Mouse (Mus musculus) fibroblast of lung, adult 2 months (primary cell): Measurements from ENCODE around the gene Kdm8.

ENCODE experiments used
- DNase-seq: peaks from one replicate; pipeline ENCODE4 v3.0.0-alpha.2; 2011; ENCODE audit warnings: low read depth

The Kdm8 gene

GRCm38 (mm10) chr7:125462200-125462599 lies 17.7 kb downstream of the Kdm8 start:
- no peak for DNase-seq

GRCm38 (mm10) chr7:125469937-125470336 lies 25.5 kb downstream of the Kdm8 start:
- DNase-seq, result peak; percentile 54

- no peak for DNase-seq
Observed at GRCm38 (mm10) chr7:125470901-125471300, 26.4 kb downstream of the Kdm8 start.

- DNase-seq, result no peak
Observed at GRCm38 (mm10) chr7:125471991-125472741, 27.7 kb downstream of the Kdm8 start.

- no peak for DNase-seq
Observed at GRCm38 (mm10) chr7:125474535-125474934, 30.1 kb downstream of the Kdm8 start.

- no peak for DNase-seq
Observed at GRCm38 (mm10) chr7:125475601-125476251, 31.2 kb downstream of the Kdm8 start.

- no peak for DNase-seq
Observed at GRCm38 (mm10) chr7:125478391-125478984, 34.0 kb downstream of the Kdm8 start.

GRCm38 (mm10) chr7:125480518-125480917 lies 36.0 kb downstream of the Kdm8 start:
- no peak for DNase-seq

- DNase-seq, result no peak
Observed at GRCm38 (mm10) chr7:125482339-125482738, 37.9 kb downstream of the Kdm8 start.

GRCm38 (mm10) chr7:125482886-125483285 lies 38.4 kb downstream of the Kdm8 start:
- DNase-seq, result no peak

- DNase-seq, result no peak
Observed at GRCm38 (mm10) chr7:125484791-125485190, 40.3 kb downstream of the Kdm8 start.

- no peak for DNase-seq
Observed at GRCm38 (mm10) chr7:125486121-125486630, 41.7 kb downstream of the Kdm8 start.

GRCm38 (mm10) chr7:125487126-125487525 lies 42.6 kb downstream of the Kdm8 start:
- no peak for DNase-seq

GRCm38 (mm10) chr7:125488706-125489105 lies 44.2 kb downstream of the Kdm8 start:
- DNase-seq, result no peak

- no peak for DNase-seq
Observed at GRCm38 (mm10) chr7:125489636-125490035, 45.2 kb downstream of the Kdm8 start.

GRCm38 (mm10) chr7:125490947-125491735 lies 46.7 kb downstream of the Kdm8 start, which contains the start of gene Nsmce1:
TSS of gene Nsmce1 (minus strand) at chr7:125491596.
- DNase-seq, result peak; percentile 88

GRCm38 (mm10) chr7:125491760-125492159 lies 47.3 kb downstream of the Kdm8 start:
- DNase-seq, result no peak

- DNase-seq, result no peak
Observed at GRCm38 (mm10) chr7:125492551-125492950, 48.1 kb downstream of the Kdm8 start.

GRCm38 (mm10) chr7:125495864-125496440 lies 51.5 kb downstream of the Kdm8 start:
- DNase-seq, result no peak

- peak; percentile 56 for DNase-seq
Observed at GRCm38 (mm10) chr7:125499927-125500868, 55.7 kb downstream of the Kdm8 start.

GRCm38 (mm10) chr7:125500879-125501278 lies 56.4 kb downstream of the Kdm8 start:
- DNase-seq, result no peak
